Mouse (Mus musculus): Measurements from ENCODE around the gene Mpped2.
A peak's percentile ranks its signal among the peaks of the same experiment; 100 is the strongest.

Mpped2 gene

GRCm38 (mm10) chr2:106796246-106796645, 103.2 kb downstream of the Mpped2 start:
- DNase-seq (ENCODE audit: low spot score in 2 of 2) = no peak

GRCm38 (mm10) chr2:106797855-106798254, 104.8 kb downstream of the Mpped2 start:
- DNase-seq (ENCODE audit: low spot score in 2 of 2) = no peak

GRCm38 (mm10) chr2:106798824-106799223, 105.8 kb downstream of the Mpped2 start:
- DNase-seq (ENCODE audit: low spot score in 2 of 2) = no peak

GRCm38 (mm10) chr2:106815898-106816297, 122.8 kb downstream of the Mpped2 start:
- no peak for DNase-seq (ENCODE audit: low spot score in 2 of 2)

- DNase-seq (ENCODE audit: low spot score in 2 of 2) = no peak
Observed at GRCm38 (mm10) chr2:106821292-106821691, 128.2 kb downstream of the Mpped2 start.

GRCm38 (mm10) chr2:106821883-106822282, 128.8 kb downstream of the Mpped2 start:
- no peak for DNase-seq (ENCODE audit: low spot score in 2 of 2)

GRCm38 (mm10) chr2:106822540-106822939, 129.5 kb downstream of the Mpped2 start:
- no peak for DNase-seq (ENCODE audit: low spot score in 2 of 2)

- no peak for DNase-seq (ENCODE audit: low spot score in 2 of 2)
Observed at GRCm38 (mm10) chr2:106825461-106825860, 132.4 kb downstream of the Mpped2 start.

GRCm38 (mm10) chr2:106826023-106826422, 133.0 kb downstream of the Mpped2 start:
- no peak for DNase-seq (ENCODE audit: low spot score in 2 of 2)

- no peak for DNase-seq (ENCODE audit: low spot score in 2 of 2)
Observed at GRCm38 (mm10) chr2:106826806-106827205, 133.7 kb downstream of the Mpped2 start.

GRCm38 (mm10) chr2:106828573-106829310, 135.7 kb downstream of the Mpped2 start:
- no peak for DNase-seq (ENCODE audit: low spot score in 2 of 2)

- no peak for DNase-seq (ENCODE audit: low spot score in 2 of 2)
Observed at GRCm38 (mm10) chr2:106829420-106829819, 136.4 kb downstream of the Mpped2 start.

GRCm38 (mm10) chr2:106832577-106832976, 139.5 kb downstream of the Mpped2 start:
- DNase-seq (ENCODE audit: low spot score in 2 of 2) = no peak

GRCm38 (mm10) chr2:106833212-106833611, 140.1 kb downstream of the Mpped2 start:
- no peak for DNase-seq (ENCODE audit: low spot score in 2 of 2)

- DNase-seq (ENCODE audit: low spot score in 2 of 2) = no peak
Observed at GRCm38 (mm10) chr2:106835321-106835720, 142.3 kb downstream of the Mpped2 start.

- no peak for DNase-seq (ENCODE audit: low spot score in 2 of 2)
Observed at GRCm38 (mm10) chr2:106837241-106837640, 144.2 kb downstream of the Mpped2 start.

- DNase-seq (ENCODE audit: low spot score in 2 of 2) = no peak
Observed at GRCm38 (mm10) chr2:106844147-106844546, 151.1 kb downstream of the Mpped2 start.

- DNase-seq (ENCODE audit: low spot score in 2 of 2) = peak in 1 of 2 experiments; percentile 6
Observed at GRCm38 (mm10) chr2:106844766-106845678, 152.0 kb downstream of the Mpped2 start.

GRCm38 (mm10) chr2:106846511-106846910, 153.4 kb downstream of the Mpped2 start:
- no peak for DNase-seq (ENCODE audit: low spot score in 2 of 2)

GRCm38 (mm10) chr2:106849389-106849788, 156.3 kb downstream of the Mpped2 start:
- DNase-seq (ENCODE audit: low spot score in 2 of 2) = no peak

- no peak for DNase-seq (ENCODE audit: low spot score in 2 of 2)
Observed at GRCm38 (mm10) chr2:106851515-106851914, 158.4 kb downstream of the Mpped2 start.

- no peak for DNase-seq (ENCODE audit: low spot score in 2 of 2)
Observed at GRCm38 (mm10) chr2:106854213-106854612, 161.1 kb downstream of the Mpped2 start.

GRCm38 (mm10) chr2:106854758-106855157, 161.7 kb downstream of the Mpped2 start:
- no peak for DNase-seq (ENCODE audit: low spot score in 2 of 2)

Data from urinary bladder, postnatal 36 days (tissue).